Mouse (Mus musculus): ENCODE measurements around the gene Zswim8.

Zswim8 gene

GRCm38 (mm10) chr14:20723006-20723405 lies 15.7 kb downstream of the Zswim8 start:
- in situ Hi-C loops (cut with MboI; ENCODE audit: unreplicated experiment in 2 of 2), result no loop called here

DNA sequence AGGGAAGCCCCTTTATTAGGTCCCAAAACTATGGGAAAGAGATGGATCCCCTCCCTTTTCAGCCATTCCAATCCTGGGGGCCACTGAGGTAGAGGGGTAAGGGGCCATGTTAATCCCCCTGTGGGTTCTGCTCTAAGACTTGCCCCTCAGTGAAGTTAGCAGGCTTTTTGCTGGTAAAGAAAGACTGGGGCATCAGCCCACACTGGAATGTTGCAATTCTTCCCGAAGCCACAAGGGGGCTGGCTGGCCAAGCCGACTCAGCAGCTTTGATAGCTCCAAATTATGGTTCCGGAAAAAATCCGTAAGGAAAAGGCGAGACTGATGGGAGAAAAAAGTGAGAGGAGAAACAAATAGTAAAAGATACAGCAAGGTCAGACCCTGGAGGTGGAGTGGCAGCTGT lies 16.7 kb downstream of the Zswim8 start:
- in situ Hi-C loops (cut with MboI; ENCODE audit: unreplicated experiment in 2 of 2), result no loop called here

DNA sequence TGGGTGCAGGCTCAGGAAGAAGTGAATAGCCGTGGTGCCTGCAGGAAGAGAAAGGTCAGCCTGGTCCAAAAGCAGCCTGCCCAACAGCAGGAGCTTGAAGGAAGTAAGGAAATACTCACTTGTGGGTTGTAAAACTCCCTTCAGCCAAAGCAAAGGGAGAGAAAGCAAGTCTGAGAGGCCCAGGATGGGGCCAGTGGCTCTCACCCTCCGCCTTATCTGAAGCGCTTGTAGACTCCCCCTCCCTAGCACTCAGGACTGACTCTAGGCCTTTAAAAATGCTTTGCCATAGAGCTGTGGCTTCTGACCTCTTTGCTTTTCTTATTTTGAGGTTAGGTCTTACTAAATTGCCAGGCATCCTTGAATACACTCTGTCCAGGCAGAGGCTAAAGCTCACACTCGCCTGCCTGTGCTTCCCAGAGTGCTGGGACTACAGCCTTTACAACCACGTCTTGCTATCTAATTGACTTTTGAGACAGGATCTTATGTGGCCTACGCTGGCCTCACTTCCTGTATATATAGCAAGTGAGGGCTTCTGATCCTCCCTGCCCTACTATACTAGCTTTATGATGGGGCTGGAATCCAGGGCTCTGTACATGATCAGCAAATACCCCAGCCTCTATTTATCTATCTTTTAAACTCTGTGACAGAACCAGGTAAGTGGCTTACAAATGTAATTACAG lies 18.4 kb downstream of the Zswim8 start:
- in situ Hi-C loops (cut with MboI; ENCODE audit: unreplicated experiment in 2 of 2), result no loop called here

DNA sequence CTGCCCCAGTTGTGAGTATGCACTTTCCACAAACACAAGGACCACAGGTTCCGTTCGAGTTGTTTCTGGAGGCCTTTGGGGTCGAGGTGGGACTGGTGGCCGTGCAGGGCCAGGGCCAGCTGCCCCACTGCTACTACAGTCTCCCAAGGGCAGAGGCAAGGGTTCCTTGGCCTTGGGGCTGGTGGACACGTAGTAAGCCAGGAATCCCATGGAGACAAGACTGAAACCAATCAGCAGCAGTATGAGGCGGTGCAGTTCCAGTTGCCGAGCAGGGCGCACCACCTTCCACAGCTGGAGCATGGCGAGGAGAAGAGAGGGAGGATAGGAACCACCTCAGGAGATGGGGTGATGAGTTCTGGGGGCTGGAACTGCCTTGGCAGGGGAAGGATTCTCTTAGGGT lies 22.5 kb downstream of the Zswim8 start:
- in situ Hi-C loops (cut with MboI; ENCODE audit: unreplicated experiment in 2 of 2), result no loop called here

GRCm38 (mm10) chr14:20730853-20731602 lies 23.7 kb downstream of the Zswim8 start:
- in situ Hi-C loops (cut with MboI; ENCODE audit: unreplicated experiment in 2 of 2), result no loop called here

GRCm38 (mm10) chr14:20733041-20733951 lies 25.9 kb downstream of the Zswim8 start:
- in situ Hi-C loops (cut with MboI; ENCODE audit: unreplicated experiment in 2 of 2), result no loop called here

DNA sequence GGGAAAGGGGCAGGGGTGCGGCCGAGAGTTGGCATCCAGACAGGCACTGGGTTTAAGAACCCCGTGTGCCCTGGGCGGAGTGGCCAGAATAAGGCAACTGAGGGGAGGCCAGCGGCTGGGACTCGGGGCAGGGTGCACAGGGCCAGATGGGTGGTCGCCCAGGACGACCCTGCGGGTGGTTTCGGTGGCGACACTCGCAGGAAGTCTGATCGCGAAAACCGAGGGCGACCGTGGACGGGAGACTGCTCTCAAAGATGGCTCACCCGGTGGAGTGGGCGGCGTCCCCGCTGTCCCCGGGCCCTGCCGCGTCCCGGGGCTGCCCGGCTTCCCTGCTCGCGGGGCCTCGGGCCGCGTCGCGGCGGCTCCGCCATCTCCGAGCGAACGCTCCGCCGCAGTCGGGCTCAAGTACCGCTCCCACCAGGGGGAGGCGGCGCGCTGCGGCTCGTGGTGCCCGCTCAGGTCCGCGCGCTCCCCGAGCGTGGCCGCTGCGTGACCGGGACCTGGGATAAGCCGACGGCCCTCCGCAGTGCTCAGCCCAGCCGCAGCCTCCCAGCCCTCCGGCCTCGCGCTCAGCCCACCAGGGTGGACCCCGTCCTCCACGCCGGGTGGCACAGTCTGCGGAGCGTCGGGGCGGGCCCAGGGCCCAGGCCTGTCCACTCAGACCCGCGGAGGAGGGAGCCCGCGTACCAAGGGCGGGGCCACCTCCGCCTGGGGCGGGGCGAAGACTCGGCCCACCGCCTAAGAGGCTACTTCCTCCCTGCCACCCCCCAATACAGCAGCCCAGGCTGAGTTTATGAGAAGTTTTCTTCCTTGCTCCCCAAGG lies 26.8 kb downstream of the Zswim8 start, which contains the start of gene Ndst2:
Gene Ndst2, minus strand, starts transcription at position 611 of the 823 bp plus-strand sequence.
- in situ Hi-C loops (cut with MboI; ENCODE audit: unreplicated experiment in 2 of 2), result no loop called here

DNA sequence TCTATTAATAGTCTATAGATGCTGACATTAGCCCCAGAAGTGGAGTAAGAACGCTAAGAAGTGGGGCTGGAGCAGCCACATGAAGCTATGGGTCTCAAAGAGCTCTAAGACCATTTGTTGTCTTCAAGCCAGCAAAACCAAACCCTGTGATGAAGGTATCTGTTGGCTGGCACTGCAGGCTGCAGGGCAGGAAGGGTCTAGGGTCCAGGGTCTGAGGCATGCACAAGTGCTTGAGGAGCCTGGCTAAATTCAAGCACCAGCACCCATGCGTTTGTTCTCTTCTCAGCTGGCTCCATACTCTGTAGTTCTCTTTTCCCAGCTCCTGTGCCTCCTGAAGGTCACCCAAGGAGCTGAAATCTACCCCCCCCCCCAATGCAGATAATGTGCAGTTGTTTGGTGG lies 27.7 kb downstream of the Zswim8 start:
- in situ Hi-C loops (cut with MboI; ENCODE audit: unreplicated experiment in 2 of 2), result no loop called here

- in situ Hi-C loops (cut with MboI; ENCODE audit: unreplicated experiment in 2 of 2), result no loop called here
Measured at GRCm38 (mm10) chr14:20735892-20736390, 28.6 kb downstream of the Zswim8 start.

GRCm38 (mm10) chr14:20737306-20737705 lies 30.0 kb downstream of the Zswim8 start:
- in situ Hi-C loops (cut with MboI; ENCODE audit: unreplicated experiment in 2 of 2), result no loop called here

DNA sequence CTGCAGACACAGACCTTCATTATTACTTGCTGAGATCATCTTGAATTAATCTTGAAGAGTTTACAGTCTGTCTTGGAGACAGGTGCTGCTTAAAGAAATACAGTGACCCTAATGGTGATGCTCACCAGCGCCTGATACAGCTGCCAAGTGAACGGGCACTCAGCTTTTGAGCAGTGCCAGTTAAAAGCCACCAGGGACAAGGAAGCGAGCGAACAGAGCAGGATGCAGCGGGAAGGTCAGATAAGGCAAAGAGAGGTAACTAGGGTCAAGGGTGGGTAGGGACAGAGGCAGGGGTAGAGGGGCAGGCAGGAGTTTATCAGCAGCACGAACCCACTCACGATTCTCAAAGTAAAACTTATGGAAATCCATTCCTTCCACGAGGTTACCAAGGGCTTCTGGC lies 31.2 kb downstream of the Zswim8 start:
- in situ Hi-C loops (cut with MboI; ENCODE audit: unreplicated experiment in 2 of 2), result no loop called here

DNA sequence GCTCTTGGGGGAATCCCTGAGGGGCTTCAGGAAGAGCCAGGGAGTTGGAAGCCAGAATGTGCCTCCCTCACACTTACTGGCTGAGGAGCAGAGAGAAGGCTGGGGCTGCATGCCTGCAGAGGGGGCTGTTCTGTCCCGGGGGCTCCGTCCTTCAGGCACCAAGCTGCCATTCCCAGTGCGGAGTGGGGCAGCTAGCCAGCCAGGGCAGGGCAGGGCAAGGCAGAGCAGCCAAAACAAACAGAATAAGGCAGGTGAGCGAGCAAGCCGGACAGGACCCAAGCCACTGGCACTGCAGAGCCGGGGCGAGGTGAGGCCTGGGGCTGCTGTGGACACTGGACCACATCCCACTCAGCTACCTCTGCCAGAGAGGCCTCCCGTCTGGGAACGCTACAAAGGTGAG lies 33.9 kb downstream of the Zswim8 start:
- in situ Hi-C loops (cut with MboI; ENCODE audit: unreplicated experiment in 2 of 2), result no loop called here

DNA sequence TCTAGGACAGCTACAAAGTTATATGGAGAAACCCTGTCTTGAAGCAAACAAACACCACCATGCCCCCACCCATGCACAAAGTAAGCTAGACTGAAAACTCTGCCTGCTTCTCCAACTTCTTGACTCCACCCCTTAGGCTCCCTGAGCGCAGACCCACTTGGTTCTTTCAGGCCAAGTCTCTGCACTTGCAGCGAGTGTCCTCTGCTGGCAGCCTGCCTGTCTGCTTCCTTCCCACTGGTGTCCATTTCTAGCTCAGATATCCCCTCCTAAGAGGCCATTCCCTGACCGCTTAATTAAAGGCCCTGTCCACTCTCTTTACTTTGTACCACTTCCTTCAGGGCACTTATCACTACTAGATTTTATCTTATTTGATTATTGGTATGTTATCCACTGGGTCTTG lies 36.3 kb downstream of the Zswim8 start:
- in situ Hi-C loops (cut with MboI; ENCODE audit: unreplicated experiment in 2 of 2), result no loop called here

DNA sequence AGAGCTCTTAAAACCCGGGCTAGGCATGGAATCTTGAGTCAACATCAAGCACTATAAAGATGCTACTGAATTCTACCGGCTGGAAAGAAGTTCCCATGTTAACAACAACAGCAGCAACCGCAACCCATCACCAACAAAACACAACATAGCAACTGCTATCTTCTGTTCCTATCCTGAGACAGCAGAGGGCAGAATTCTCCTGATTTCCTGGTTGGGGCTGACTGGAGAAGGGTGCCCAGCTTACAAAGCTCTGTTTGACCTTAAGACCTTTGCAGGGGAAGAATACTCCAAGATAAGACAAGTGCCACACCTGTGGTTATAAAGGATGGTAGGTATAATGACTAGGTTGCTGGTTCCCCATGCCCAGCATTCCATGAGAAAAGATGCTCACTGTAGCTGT lies 39.6 kb downstream of the Zswim8 start:
- in situ Hi-C loops (cut with MboI; ENCODE audit: unreplicated experiment in 2 of 2), result no loop called here

- in situ Hi-C loops (cut with MboI; ENCODE audit: unreplicated experiment in 2 of 2), result no loop called here
Measured at GRCm38 (mm10) chr14:20748388-20748787, 41.0 kb downstream of the Zswim8 start.

DNA sequence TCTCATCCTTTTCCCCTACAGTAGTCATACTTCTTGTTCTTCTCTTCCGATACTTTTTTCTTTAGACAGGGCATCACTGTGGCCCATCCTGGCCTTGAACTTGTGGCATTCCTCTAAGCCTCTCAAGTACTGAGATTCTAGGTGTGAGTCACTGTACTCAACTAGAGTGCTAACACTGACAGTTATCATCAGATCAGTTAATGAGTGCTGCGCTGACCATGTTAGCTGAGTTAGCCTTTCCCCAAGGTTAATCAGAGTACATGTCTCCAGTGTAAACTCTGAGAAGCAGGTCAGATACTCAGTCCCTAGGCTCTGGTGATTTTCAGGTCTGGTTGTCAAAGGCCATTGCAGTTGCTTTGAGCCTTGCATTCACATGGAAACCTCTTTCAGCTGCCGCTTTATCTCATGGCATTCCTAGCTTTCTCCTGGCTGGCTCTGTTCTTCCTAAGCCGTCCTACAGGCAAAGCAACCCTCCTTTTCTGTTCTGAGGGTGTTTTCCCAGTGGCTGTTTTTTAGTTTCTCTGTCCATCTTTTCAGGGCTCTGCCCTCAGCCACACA lies 42.2 kb downstream of the Zswim8 start:
- in situ Hi-C loops (cut with MboI; ENCODE audit: unreplicated experiment in 2 of 2), result loop anchor here in 1 of 2 experiments (25.0 kb wide), 1 partner anchor 113 kb away; no protein-coding TSS in a partner anchor

- in situ Hi-C loops (cut with MboI; ENCODE audit: unreplicated experiment in 2 of 2), result loop anchor here in 1 of 2 experiments (25.0 kb wide), 1 partner anchor 112 kb away; no protein-coding TSS in a partner anchor
Measured at GRCm38 (mm10) chr14:20750503-20750902, 43.2 kb downstream of the Zswim8 start.

GRCm38 (mm10) chr14:20753792-20754191 lies 46.4 kb downstream of the Zswim8 start:
- in situ Hi-C loops (cut with MboI; ENCODE audit: unreplicated experiment in 2 of 2), result loop anchor here in 1 of 2 experiments (25.0 kb wide), 1 partner anchor 109 kb away; no protein-coding TSS in a partner anchor

GRCm38 (mm10) chr14:20757370-20757907 lies 50.1 kb downstream of the Zswim8 start:
- in situ Hi-C loops (cut with MboI; ENCODE audit: unreplicated experiment in 2 of 2), result loop anchor here in 1 of 2 experiments (25.0 kb wide), 1 partner anchor 105 kb away; no protein-coding TSS in a partner anchor
